Mouse (Mus musculus) lung, adult 2 months (tissue): ENCODE results near the gene Pla2g5.

ENCODE experiments used
- CTCF ChIP-seq: fragments of 200-500 bp; IDR thresholded peaks from 2 replicates; pipeline ENCODE4 v1.5.1; 2011; ENCODE audit warnings: mild to moderate bottlenecking, low read length, control low read depth; ENCODE audit not compliant: insufficient read depth
- POLR2A ChIP-seq: fragments of 200-500 bp; IDR thresholded peaks from 2 replicates; pipeline ENCODE4 v1.6.1; 2011; ENCODE audit warnings: low read depth, mild to moderate bottlenecking, control low read depth, low read length, borderline replicate concordance; ENCODE audit errors: extremely low read depth

GRCm38 (mm10) chr4:138880811-138881584, 17.7 kb upstream of the Pla2g5 start:
- TF ChIP-seq CTCF: no peak
- TF ChIP-seq POLR2A: no peak
